Mouse (Mus musculus): ENCODE results near the gene Clec2g. TPM values are rescaled to one million over a fixed set of nuclear protein-coding genes. Genes with fewer than 3 reads are reported as not detected.
"Not testable (repeated sequence)": the region's sequence is repeated elsewhere in the genome, so short reads cannot be mapped to it uniquely, and the experiment has no call there.

Clec2g gene
- polyA plus RNA-seq, 1 experiment from 2014 or later, result not detected

DNA sequence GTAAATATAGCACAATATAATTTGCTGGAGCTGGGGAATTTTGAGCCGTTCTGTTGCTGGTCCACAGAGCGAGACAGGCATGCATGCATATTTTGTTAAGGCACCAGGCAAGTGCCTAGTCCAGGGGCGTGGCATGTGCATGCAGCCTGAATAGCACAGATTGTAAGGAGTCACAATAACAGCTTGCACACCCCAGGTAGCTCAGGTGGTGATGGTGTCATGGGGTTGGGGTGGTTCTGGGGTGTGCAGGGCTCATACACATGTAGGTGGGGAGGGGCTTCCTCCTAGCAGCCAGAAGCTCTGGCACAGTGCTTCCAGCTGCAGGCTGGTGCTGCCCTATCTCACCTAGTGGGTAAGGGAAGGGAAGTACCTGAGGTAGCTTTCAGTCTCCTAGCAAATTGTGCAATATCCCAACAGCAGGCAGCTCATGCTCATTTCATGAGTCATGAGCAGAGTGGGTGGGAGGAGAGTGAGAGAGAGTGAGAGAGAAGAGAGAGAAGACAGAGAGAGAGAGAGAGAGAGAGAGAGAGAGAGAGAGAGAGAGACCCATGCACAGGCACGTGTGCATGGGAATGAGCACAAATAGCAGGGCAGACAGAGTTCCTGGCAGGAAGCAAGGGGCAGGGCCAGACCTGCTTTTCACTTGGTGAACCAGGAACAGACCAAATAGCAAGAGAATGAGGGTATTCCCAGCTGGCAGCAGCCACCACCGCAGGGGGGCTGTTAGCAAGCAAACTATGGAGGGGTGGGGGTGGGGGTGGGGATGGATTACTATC lies 7.7 kb downstream of the Clec2g start:
- H3K4me2 ChIP-seq (replicated peaks), result no peak overlapping the region
- H3K27me3 ChIP-seq, result no peaks in the 10 kb centered on the region
- H3K36me3 ChIP-seq, result no peaks in the 10 kb centered on the region
- no peak overlapping the region for H3K27ac ChIP-seq
- no peaks in the 10 kb centered on the region for H3K9me3 ChIP-seq (replicated peaks)
- H3K4me1 ChIP-seq, result no peaks in the 10 kb centered on the region
- H3K9ac ChIP-seq, result no peak overlapping the region
- WGBS, result 83% methylated on average over 5 of the region's 5 CpGs
- no peak for ATAC-seq (ENCODE audit: low FRiP score)
- no peak overlapping the region for H3K4me3 ChIP-seq

- H3K4me2 ChIP-seq (replicated peaks), result no peak overlapping the region
- H3K9ac ChIP-seq, result no peak overlapping the region
- 90% methylated on average over 3 of the region's 3 CpGs for WGBS
- no peaks in the 10 kb centered on the region for H3K9me3 ChIP-seq (replicated peaks)
- H3K27me3 ChIP-seq, result no peaks in the 10 kb centered on the region
- H3K27ac ChIP-seq, result no peak overlapping the region
- no peaks in the 10 kb centered on the region for H3K36me3 ChIP-seq
- no peak overlapping the region for H3K4me3 ChIP-seq
- H3K4me1 ChIP-seq, result no peaks in the 10 kb centered on the region
- ATAC-seq (ENCODE audit: low FRiP score), result no peak
Measured at GRCm38 (mm10) chr6:128945564-128945963, 11.4 kb downstream of the Clec2g start.

DNA sequence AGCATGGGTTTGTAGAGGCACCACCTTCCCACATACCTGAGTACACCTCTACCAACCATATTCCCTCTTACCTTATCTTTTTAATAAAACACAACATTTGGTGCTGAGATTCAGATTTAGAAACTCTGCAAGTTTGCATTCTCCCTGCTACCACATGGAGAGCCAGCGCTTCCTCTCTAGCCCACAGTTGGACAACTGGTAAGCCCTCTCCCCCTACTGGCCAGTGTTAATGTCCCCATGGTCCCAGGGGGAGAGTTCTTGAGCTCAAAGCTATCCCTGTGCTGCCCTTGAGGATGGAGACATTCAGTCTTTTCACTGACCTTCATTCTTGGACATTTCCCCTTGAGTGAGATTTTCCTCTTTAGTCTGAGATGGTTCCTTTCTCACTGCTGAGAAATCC lies 26.9 kb downstream of the Clec2g start:
- H3K27me3 ChIP-seq, result no peaks in the 10 kb centered on the region
- ATAC-seq (ENCODE audit: low FRiP score), result no peak
- WGBS, result 88% methylated on average over 1 of the region's 1 CpGs

DNA sequence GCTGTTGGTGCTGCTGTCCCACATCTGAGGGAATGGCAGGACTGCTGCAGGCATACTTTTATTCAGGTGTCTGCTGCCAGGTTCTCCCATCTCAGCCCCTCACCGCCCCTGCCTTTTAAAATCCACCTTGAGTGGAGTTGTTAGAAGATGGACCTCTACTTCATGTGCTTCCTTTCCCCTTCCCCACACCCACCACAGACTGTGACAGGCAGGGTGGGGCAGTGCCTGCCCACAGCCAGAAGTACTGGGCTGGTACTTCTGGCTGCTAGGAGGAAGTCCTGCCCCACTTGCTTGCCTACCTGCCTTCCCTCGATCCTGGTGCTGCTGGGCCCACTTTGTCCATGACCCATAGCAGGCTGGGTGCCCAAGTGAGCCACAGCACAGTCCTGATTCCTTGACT lies 27.9 kb downstream of the Clec2g start:
- H3K36me3 ChIP-seq; H3K9me3 ChIP-seq (replicated peaks); H3K4me3 ChIP-seq; H3K4me2 ChIP-seq (replicated peaks); H3K4me1 ChIP-seq; H3K27ac ChIP-seq; H3K9ac ChIP-seq; H3K27me3 ChIP-seq; ATAC-seq (ENCODE audit: low FRiP score): not testable (repeated sequence)
- 77% methylated on average over 2 of the region's 2 CpGs for WGBS

More for the DNA sequence above, 26.9 kb downstream of the Clec2g start:
- Histone ChIP-seq H3K9ac (no peak overlapping the region), H3K36me3 (no peaks in the 10 kb centered on the region), H3K4me1 (no peaks in the 10 kb centered on the region), H3K4me2 (replicated peaks) (no peak overlapping the region), H3K9me3 (replicated peaks) (no peaks in the 10 kb centered on the region), H3K27ac (no peak overlapping the region), H3K4me3 (no peak overlapping the region)

GRCm38 (mm10) chr6:128964519-128964918 lies 30.3 kb downstream of the Clec2g start:
- H3K36me3 ChIP-seq, result no peaks in the 10 kb centered on the region
- no peak overlapping the region for H3K27ac ChIP-seq
- H3K9ac ChIP-seq, result no peak overlapping the region
- H3K4me2 ChIP-seq (replicated peaks), result no peak overlapping the region
- H3K4me1 ChIP-seq, result no peaks in the 10 kb centered on the region
- no peak for ATAC-seq (ENCODE audit: low FRiP score)
- no peak overlapping the region for H3K4me3 ChIP-seq
- H3K9me3 ChIP-seq (replicated peaks), result no peaks in the 10 kb centered on the region
- no peaks in the 10 kb centered on the region for H3K27me3 ChIP-seq

- H3K27me3 ChIP-seq, result no peaks in the 10 kb centered on the region
- H3K9me3 ChIP-seq (replicated peaks), result no peaks in the 10 kb centered on the region
- ATAC-seq (ENCODE audit: low FRiP score), result no peak
- no peak overlapping the region for H3K9ac ChIP-seq
- H3K4me2 ChIP-seq (replicated peaks), result no peak overlapping the region
- H3K36me3 ChIP-seq, result no peaks in the 10 kb centered on the region
- H3K4me1 ChIP-seq, result no peaks in the 10 kb centered on the region
- no peak overlapping the region for H3K27ac ChIP-seq
- no peak overlapping the region for H3K4me3 ChIP-seq
Measured at GRCm38 (mm10) chr6:128968463-128968862, 34.3 kb downstream of the Clec2g start.

- ATAC-seq (ENCODE audit: low FRiP score), result no peak
- Histone ChIP-seq H3K9ac (no peak overlapping the region), H3K4me2 (replicated peaks) (no peak overlapping the region), H3K27me3 (no peaks in the 10 kb centered on the region), H3K27ac (no peak overlapping the region), H3K9me3 (replicated peaks) (no peaks in the 10 kb centered on the region), H3K4me1 (no peaks in the 10 kb centered on the region), H3K4me3 (no peak overlapping the region), H3K36me3 (no peaks in the 10 kb centered on the region)
- 92% methylated on average over 1 of the region's 1 CpGs for WGBS
Measured at GRCm38 (mm10) chr6:128969741-128970140, 35.6 kb downstream of the Clec2g start.

DNA sequence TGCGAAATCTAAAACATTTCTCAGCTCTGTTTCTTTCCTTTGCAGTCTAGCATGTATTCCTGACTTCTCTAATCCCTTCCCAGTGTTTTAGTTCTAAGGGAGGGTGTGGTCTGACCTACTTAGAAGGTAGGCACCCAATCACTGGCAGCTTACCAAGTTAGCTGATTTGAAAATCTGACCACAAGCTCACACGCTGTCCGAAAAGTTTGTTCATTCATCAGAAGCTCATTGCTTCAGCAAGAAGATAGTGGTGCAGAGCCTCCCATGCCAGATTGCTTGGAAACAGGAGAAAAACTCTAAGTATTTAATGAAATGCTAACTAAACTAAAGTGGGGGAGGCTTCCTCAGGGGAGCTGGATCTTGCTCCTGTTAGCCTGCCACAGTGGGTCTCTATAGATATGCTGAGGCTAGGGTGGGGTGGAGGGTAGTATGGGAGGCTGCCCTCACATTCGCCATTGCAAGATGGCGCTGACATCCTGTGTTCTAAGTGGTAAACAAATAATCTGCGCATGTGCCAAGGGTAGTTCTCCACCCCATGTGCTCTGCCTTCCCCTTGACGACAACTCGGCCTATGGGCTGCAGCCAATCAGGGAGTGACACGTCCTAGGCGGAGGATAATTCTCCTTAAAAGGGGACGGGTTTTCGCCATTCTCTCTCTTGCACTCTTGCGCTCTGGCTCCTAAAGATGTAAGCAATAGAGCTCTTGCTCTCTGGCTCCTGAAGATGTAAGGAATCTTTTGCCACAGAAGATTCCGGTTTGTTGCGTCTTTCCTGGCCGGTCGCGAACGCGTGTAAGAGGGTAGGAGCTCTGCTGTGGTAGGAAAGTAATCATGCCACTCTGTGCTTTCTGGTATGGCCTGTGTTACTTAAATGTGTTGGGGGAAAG lies 36.6 kb downstream of the Clec2g start:
- 96% methylated on average over 20 of the region's 20 CpGs for WGBS
- not testable (repeated sequence) for H3K27me3 ChIP-seq, H3K9ac ChIP-seq

DNA sequence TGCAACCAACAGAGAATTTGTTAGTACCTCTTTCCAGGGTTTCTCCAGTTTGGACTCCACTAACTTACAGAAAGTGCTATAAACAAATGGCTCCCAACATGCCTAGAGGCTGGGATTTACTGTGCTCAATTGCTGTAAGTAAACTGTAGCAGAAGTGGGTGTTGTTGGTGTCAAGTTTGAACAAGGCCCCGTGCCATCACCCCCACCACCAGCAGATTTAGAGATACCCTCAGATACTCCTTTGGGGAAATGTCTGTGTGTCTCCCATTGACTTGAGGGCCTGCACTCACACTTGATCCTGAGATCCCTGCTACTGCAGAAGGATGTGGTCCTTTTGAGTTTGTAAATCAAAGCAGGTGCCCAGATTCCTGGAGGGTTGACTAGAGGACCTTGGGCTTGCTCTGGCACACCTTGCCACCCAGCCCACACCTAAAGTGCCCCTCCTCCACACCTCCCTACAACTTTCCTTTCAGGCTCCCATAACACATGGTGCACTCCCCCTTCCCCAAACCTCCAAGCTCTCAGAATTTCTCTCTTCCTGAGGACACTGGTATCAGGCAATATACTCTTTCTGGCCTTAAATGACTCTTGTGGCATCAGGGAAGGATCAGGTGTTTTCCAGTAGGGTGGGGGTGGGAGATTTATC lies 37.3 kb downstream of the Clec2g start:
- no peak overlapping the region for H3K4me3 ChIP-seq
- H3K27ac ChIP-seq, result no peak overlapping the region
- no peaks in the 10 kb centered on the region for H3K36me3 ChIP-seq
- no peaks in the 10 kb centered on the region for H3K9me3 ChIP-seq (replicated peaks)
- no peak for ATAC-seq (ENCODE audit: low FRiP score)
- WGBS, result 100% methylated on average over 1 of the region's 1 CpGs
- H3K9ac ChIP-seq, result no peak overlapping the region
- no peaks in the 10 kb centered on the region for H3K27me3 ChIP-seq
- H3K4me2 ChIP-seq (replicated peaks), result no peak overlapping the region
- no peaks in the 10 kb centered on the region for H3K4me1 ChIP-seq

More for the DNA sequence above, 36.6 kb downstream of the Clec2g start:
- H3K36me3 ChIP-seq; H3K9me3 ChIP-seq (replicated peaks); H3K4me2 ChIP-seq (replicated peaks); H3K27ac ChIP-seq; ATAC-seq (ENCODE audit: low FRiP score); H3K4me3 ChIP-seq; H3K4me1 ChIP-seq: not testable (repeated sequence)

DNA sequence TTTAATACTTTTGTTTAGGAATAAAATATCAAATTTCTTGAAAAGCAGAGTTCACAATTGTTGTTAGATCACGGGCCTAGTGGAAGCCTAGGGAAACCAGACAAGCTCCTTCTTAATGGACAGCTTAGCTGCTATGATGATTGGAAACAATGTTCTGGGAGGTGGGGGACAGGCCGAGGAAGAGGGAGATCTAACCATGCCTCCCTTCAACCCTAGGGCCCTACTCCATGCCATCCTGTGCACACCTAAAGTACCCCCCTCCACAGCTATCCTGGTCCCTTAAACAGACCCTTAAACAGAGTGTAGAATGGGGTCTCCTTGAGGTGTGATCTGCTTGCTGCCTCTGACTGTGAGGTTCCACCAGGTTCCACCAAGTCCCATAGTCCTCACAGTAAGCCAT lies 38.0 kb downstream of the Clec2g start:
- H3K4me3 ChIP-seq, result no peak overlapping the region
- ATAC-seq (ENCODE audit: low FRiP score), result no peak
- H3K27ac ChIP-seq, result no peak overlapping the region
- H3K4me1 ChIP-seq, result no peaks in the 10 kb centered on the region
- no peaks in the 10 kb centered on the region for H3K9me3 ChIP-seq (replicated peaks)
- H3K9ac ChIP-seq, result no peak overlapping the region
- WGBS, result 91% methylated on average over 2 of the region's 2 CpGs
- no peak overlapping the region for H3K4me2 ChIP-seq (replicated peaks)
- H3K36me3 ChIP-seq, result no peaks in the 10 kb centered on the region
- H3K27me3 ChIP-seq, result no peaks in the 10 kb centered on the region

DNA sequence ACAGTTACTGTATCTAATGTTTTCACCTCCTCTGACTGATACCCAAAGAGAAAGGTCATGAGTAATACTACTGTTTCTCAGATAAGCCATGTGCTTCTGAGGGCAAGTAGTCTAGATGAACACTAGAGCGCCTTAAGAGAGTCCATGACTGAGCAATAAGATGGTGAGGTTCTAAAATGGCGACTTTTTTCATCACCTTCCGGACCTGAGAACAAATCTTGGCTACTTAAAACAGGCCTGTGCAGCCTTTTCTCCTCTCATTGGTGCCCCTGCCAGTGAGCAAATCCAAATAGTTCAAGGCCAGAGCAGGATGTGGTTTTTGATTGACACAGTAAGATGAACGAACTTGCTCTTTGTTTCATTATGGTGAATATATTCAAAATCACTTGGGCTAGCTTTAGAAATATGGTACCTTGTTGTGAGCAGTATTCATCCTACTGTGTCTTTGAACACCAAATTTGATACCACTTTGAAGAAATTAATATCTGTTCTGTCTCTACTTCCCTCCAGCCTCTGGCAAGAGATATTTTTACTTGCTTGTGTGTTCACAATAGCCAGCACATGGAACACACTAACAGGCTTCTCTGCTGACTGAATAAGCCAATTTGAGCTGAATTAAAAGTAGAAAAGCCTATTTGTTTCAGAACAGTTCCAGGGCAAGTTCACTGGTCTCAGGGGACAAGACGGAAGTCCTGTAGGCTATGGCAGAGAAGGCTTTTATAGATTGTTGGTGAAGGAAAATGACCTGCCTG lies 38.7 kb downstream of the Clec2g start:
- 88% methylated on average over 5 of the region's 5 CpGs for WGBS
- no peak for ATAC-seq (ENCODE audit: low FRiP score)
- Histone ChIP-seq H3K4me3 (no peak overlapping the region), H3K4me1 (no peaks in the 10 kb centered on the region), H3K9ac (no peak overlapping the region), H3K4me2 (replicated peaks) (no peak overlapping the region), H3K27ac (no peak overlapping the region), H3K9me3 (replicated peaks) (no peaks in the 10 kb centered on the region), H3K36me3 (no peaks in the 10 kb centered on the region), H3K27me3 (no peaks in the 10 kb centered on the region)

DNA sequence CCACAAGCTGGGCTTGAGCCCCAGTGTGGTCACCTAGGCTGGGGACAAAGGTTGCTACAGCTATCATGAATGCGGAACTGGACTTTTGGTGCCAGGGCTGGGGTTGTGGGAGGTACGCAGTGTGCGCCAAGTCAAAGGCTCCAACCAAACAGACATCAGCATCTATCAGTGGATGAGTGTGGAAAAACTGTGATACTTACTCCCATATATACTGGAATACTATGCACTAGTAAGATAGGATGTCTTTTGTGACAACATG lies 39.2 kb downstream of the Clec2g start:
- no peak for ATAC-seq (ENCODE audit: low FRiP score)
- Histone ChIP-seq H3K4me2 (replicated peaks) (no peak overlapping the region), H3K4me1 (no peaks in the 10 kb centered on the region), H3K27ac (no peak overlapping the region), H3K36me3 (no peaks in the 10 kb centered on the region), H3K27me3 (no peaks in the 10 kb centered on the region), H3K9me3 (replicated peaks) (no peaks in the 10 kb centered on the region), H3K9ac (no peak overlapping the region), H3K4me3 (no peak overlapping the region)
- WGBS, result 94% methylated on average over 3 of the region's 3 CpGs

All from hindbrain, embryonic 12.5 days (tissue).